Mouse (Mus musculus): Measurements from ENCODE around the gene 3830406C13Rik.

DNA sequence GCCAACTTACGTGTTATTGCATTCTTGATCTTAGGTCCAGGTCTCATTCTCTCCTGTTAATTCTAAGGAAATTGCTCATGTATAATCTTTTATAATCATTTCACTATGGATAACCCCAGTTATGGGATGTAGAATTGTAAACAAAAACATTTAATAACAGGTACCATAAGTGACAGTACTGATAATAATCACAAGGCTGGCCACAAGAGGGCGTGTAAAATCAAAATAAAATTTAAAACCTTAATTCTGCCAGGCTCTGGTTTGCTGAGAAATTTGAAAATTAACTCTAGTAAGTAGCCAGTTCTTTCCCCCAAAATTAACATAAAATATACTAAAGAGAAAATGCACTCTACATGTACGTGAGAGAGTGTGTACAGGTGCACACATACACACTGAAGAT, 16.7 kb downstream of the 3830406C13Rik start:
- TF ChIP-seq MYOD1 (IDR thresholded peaks at IDR 0.05; ENCODE audit: control insufficient read depth in 1 of 3, insufficient read length in 2 of 3, low read depth in 2 of 3): no peak
- no peak for TF ChIP-seq POLR2A (IDR thresholded peaks at IDR 0.05; ENCODE audit: insufficient read length, low read depth)
